Mouse (Mus musculus) CD4-positive, CD25-positive, alpha-beta regulatory T cell, adult 9 weeks (primary cell): ENCODE measurements around the gene Chp1. TPM values are rescaled to one million over a fixed set of nuclear protein-coding genes. Genes with fewer than 3 reads are reported as not detected.

Source experiments
- polyA plus RNA-seq: library from polyadenylated mRNA; unstranded; fragments of 100-300 nt; shearing (Covaris generic); gene quantifications from one replicate; pipeline ENCODE4 v1.2.1, GENCODE M21; 2017

The Chp1 gene
- polyA plus RNA-seq = 86.0 TPM

GRCm38 (mm10) chr2:119547522-119548370 lies at the start of gene Chp1, which contains the start of gene Exd1:
TSS of gene Chp1 (plus strand) at chr2:119547697.
TSS of gene Exd1 (minus strand) at chr2:119547627.

DNA sequence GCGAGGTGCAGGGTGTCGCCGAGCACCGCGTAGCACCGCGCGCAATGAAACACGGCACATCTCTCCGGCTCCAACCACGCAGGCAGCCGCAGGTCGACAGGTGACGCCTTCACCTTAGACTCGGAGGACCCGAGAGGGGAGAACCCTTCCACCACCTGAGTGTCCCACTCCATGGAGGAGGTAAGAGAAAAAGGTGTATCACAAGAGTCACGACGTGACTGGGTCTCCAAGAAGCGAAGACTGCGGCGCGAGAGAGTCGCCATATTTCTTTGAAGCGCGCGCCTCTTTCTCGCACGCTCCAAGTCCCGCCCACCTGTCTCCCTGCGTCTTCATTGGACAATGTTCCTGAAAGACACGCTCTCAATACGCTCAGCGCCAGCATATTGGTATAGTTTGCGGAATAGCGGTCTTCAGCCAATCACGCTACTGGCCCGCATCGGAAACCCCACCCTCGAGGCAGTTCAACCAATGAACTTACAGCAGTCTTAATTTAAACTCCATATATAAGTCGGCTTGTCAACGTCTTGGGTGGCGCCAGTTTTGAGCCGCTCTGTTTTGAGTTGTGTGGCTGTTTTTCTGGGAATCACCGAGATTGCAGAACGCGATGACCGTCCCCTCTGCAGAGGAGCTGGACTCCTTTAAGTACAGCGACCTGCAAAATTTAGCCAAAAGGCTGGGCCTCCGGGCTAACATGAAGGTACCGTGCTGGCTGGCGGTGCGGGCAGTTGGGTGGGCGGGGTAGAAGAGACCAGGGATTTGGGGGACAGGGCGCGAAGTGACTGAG lies 70.9 kb downstream of the Chp1 start, which contains the start of the genes Nusap1 and Oip5:
TSS of gene Nusap1 (plus strand) at position 100 of the 784 bp plus-strand sequence.
TSS of gene Oip5 (minus strand) at position 271 of the 784 bp plus-strand sequence.

Other genes with a start within 250 kb of the Chp1 start
- gene Dll4, start 221.9 kb upstream of the Chp1 start, polyA plus RNA-seq = not detected
- gene Chac1, start 196.5 kb upstream of the Chp1 start, polyA plus RNA-seq = 0.16 TPM
- gene Ino80, start 70.0 kb upstream of the Chp1 start, polyA plus RNA-seq = 6.3 TPM
- gene Exd1, start 70 bp upstream of the Chp1 start, polyA plus RNA-seq = 0.25 TPM
- gene Nusap1, start 70.6 kb downstream of the Chp1 start, polyA plus RNA-seq = 3.9 TPM
- gene Oip5, start 70.8 kb downstream of the Chp1 start, polyA plus RNA-seq = 3.0 TPM
- 44.6 TPM for gene Ndufaf1, start 115.1 kb downstream of the Chp1 start, polyA plus RNA-seq
- 22.5 TPM for gene Rtf1, start 127.4 kb downstream of the Chp1 start, polyA plus RNA-seq
- not detected for gene Itpka, start 194.6 kb downstream of the Chp1 start, polyA plus RNA-seq
- not detected for gene Ltk, start 212.7 kb downstream of the Chp1 start, polyA plus RNA-seq
- gene Rpap1, start 239.8 kb downstream of the Chp1 start, polyA plus RNA-seq = 47.8 TPM